Mouse (Mus musculus) cerebellum, adult 2 months (tissue): Measurements from ENCODE around the gene Tmprss9.

Experiments used
- CTCF ChIP-seq: fragments of 200-500 bp; IDR thresholded peaks from 2 replicates; pipeline ENCODE4 v1.5.1; 2011; ENCODE audit warnings: low read depth, mild to moderate bottlenecking, control low read depth, low read length, moderate library complexity, borderline replicate concordance; ENCODE audit not compliant: insufficient read depth
- POLR2A ChIP-seq: fragments of 200-500 bp; IDR thresholded peaks from 2 replicates; pipeline ENCODE4 v1.6.1; 2011; ENCODE audit warnings: low read length, control low read depth, borderline replicate concordance; ENCODE audit not compliant: insufficient read depth

- no peak for TF ChIP-seq CTCF
- TF ChIP-seq POLR2A = no peak
Measured at GRCm38 (mm10) chr10:80871581-80871980, at the start of gene Tmprss9.
